Mouse (Mus musculus) bone marrow, adult 2 months (tissue): ENCODE results near the gene Slc15a1. TPM values are rescaled to one million over a fixed set of nuclear protein-coding genes. Genes with fewer than 3 reads are reported as not detected.

Source experiments
- H3K27ac ChIP-seq: fragments of 200-500 bp; 2 replicates; pipeline ENCODE4 v1.5.1; 2012; ENCODE audit warnings: low read depth, mild to moderate bottlenecking, control low read depth, inconsistent platforms, low read length; ENCODE audit not compliant: control insufficient read depth, poor library complexity, insufficient read depth
- H3K4me1 ChIP-seq: fragments of 200-500 bp; 2 replicates; pipeline ENCODE4 v1.6.1; 2011; ENCODE audit warnings: low read length; ENCODE audit not compliant: control insufficient read depth, insufficient read depth
- H3K4me3 ChIP-seq: fragments of 200-500 bp; replicated peaks from 2 replicates; pipeline ENCODE3; 2011; ENCODE audit warnings: mild to moderate bottlenecking, low read depth, low read length, control low read depth; ENCODE audit not compliant: control insufficient read depth
- CTCF ChIP-seq: fragments of 200-500 bp; IDR thresholded peaks from 2 replicates; pipeline ENCODE4 v1.5.1; 2011; ENCODE audit warnings: low read length, control low read depth; ENCODE audit not compliant: control insufficient read depth, insufficient read depth
- POLR2A ChIP-seq: fragments of 200-500 bp; IDR thresholded peaks from 2 replicates; pipeline ENCODE4 v1.6.1; 2011; ENCODE audit warnings: low read depth, mild to moderate bottlenecking, control low read depth, low read length, borderline replicate concordance; ENCODE audit not compliant: control insufficient read depth
- WGBS: fragments of 180-500 bp; shearing (Covaris S2); methylation state at CpG from one replicate; pipeline ENCODE4 v1.1.7; 2018; 5-methylcytosine and 5-hydroxymethylcytosine counted together
- polyA plus RNA-seq: library from polyadenylated mRNA; stranded (reverse); fragments of >200 nt; gene quantifications from 2 replicates; pipeline ENCODE4 v1.2.4, GENCODE M21; 2011; ENCODE audit warnings: low replicate concordance; ENCODE audit not compliant: missing spikeins, insufficient read depth, insufficient read length

Gene Slc15a1
- polyA plus RNA-seq, 1 experiment = not detected

GRCm38 (mm10) chr14:121497800-121498199 is 7.3 kb downstream of the Slc15a1 start:
- Histone ChIP-seq H3K4me1 (no peaks in the 10 kb centered on the region), H3K27ac (no peak overlapping the region), H3K4me3 (no peak overlapping the region)
- 69% methylated on average over 1 of the region's 1 CpGs for WGBS
- TF ChIP-seq POLR2A (no peak), CTCF (no peak)

GRCm38 (mm10) chr14:121495741-121496140 is 9.3 kb downstream of the Slc15a1 start:
- Histone ChIP-seq H3K4me1 (no peaks in the 10 kb centered on the region), H3K4me3 (no peak overlapping the region), H3K27ac (no peak overlapping the region)
- 78% methylated on average over 4 of the region's 4 CpGs for WGBS
- TF ChIP-seq POLR2A (no peak), CTCF (no peak)

GRCm38 (mm10) chr14:121495120-121495519 is 9.9 kb downstream of the Slc15a1 start:
- 80% methylated on average over 2 of the region's 2 CpGs for WGBS
- Histone ChIP-seq H3K4me1 (no peaks in the 10 kb centered on the region), H3K4me3 (no peak overlapping the region), H3K27ac (no peak overlapping the region)
- TF ChIP-seq POLR2A (no peak), CTCF (no peak)

- 62% methylated on average over 2 of the region's 2 CpGs for WGBS
- Histone ChIP-seq H3K27ac (no peak overlapping the region), H3K4me1 (no peaks in the 10 kb centered on the region), H3K4me3 (no peak overlapping the region)
- TF ChIP-seq CTCF (no peak), POLR2A (no peak)
These were observed 10.8 kb downstream of the Slc15a1 start for GRCm38 (mm10) chr14:121494238-121494637.

GRCm38 (mm10) chr14:121493712-121494111 is 11.3 kb downstream of the Slc15a1 start:
- TF ChIP-seq POLR2A (no peak), CTCF (no peak)
- no peaks in the 10 kb centered on the region for H3K4me1 ChIP-seq
- no peak overlapping the region for H3K27ac ChIP-seq
- no peak overlapping the region for H3K4me3 ChIP-seq
- 50% methylated on average over 3 of the region's 3 CpGs for WGBS

GRCm38 (mm10) chr14:121492328-121492727 is 12.7 kb downstream of the Slc15a1 start:
- TF ChIP-seq POLR2A (no peak), CTCF (no peak)
- WGBS = 72% methylated on average over 8 of the region's 8 CpGs
- Histone ChIP-seq H3K27ac (no peak overlapping the region), H3K4me3 (no peak overlapping the region), H3K4me1 (no peaks in the 10 kb centered on the region)

- 91% methylated on average over 1 of the region's 1 CpGs for WGBS
- Histone ChIP-seq H3K27ac (no peak overlapping the region), H3K4me3 (no peak overlapping the region), H3K4me1 (no peaks in the 10 kb centered on the region)
- TF ChIP-seq CTCF (no peak), POLR2A (no peak)
These were observed 19.3 kb downstream of the Slc15a1 start for GRCm38 (mm10) chr14:121485722-121486121.

GRCm38 (mm10) chr14:121484436-121484835 is 20.6 kb downstream of the Slc15a1 start:
- TF ChIP-seq CTCF = no peak
- no peak for TF ChIP-seq POLR2A

GRCm38 (mm10) chr14:121482181-121482580 is 22.9 kb downstream of the Slc15a1 start:
- TF ChIP-seq CTCF (no peak), POLR2A (no peak)
- no peak overlapping the region for H3K4me3 ChIP-seq
- H3K27ac ChIP-seq = no peak overlapping the region
- peaks cover 2% of the 10 kb centered on the region; the same call in 1 of the 2 replicates for H3K4me1 ChIP-seq
- WGBS = 85% methylated on average over 7 of the region's 7 CpGs

More at GRCm38 (mm10) chr14:121484436-121484835, 20.6 kb downstream of the Slc15a1 start:
- no peaks in the 10 kb centered on the region for H3K4me1 ChIP-seq
- H3K27ac ChIP-seq = no peak overlapping the region
- H3K4me3 ChIP-seq = no peak overlapping the region
- 86% methylated on average over 3 of the region's 3 CpGs for WGBS
